Comparison of ENCODE assay signal across 12 mouse cellular contexts in the genomic region with DNA sequence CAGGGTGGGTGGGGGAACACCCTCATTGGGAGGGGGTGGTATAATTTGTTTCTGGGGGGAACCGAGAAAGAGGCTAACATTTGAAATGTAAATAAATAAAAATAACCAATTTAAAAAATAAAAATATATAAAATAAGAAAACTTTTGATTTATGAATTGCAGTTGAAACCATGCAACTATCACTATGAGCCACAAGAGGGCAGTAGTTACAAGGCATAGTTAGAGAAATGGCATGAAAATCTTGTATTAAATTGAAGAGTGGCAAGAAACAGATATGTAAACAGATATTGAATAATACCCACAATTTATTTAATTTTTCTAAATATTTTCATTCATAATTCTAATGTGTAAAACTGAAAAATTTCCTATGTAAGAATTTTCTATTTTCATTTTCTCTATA. TPM values are rescaled to one million over a fixed set of nuclear protein-coding genes. Genes with fewer than 3 reads are reported as not detected.
DNase-seq lines count a peak whose midpoint lies in the region; TF ChIP-seq lines count a peak whose summit lies in the region.
"Had no signal": no experiment of that assay in that cellular context is flagged by ENCODE, and none has a peak within 500 bp of the region (broad histone marks: within the 10 kb centered on the region; RNA-seq: fewer than 3 reads in every experiment).

No protein-coding gene starts in this region.

- TF ChIP-seq CTCF in brain, embryonic 14.5 days (IDR thresholded peaks at IDR 0.05; ENCODE audit: borderline replicate concordance, extremely low read depth, insufficient read depth, insufficient read length): 0 out of 2 replicates have a peak, but pooled peaks have one; percentile 18

- DNase-seq in kidney, adult 9 months: peak; percentile 10
- DNase-seq in kidney, adult 8-10 months: no peak
- peak; percentile 48 for DNase-seq in 416B (ENCODE audit: low read depth)
- DNase-seq in CD4-positive helper T cell, adult 2 months (ENCODE audit: low read depth, low spot score): peak; percentile 15
- DNase-seq in brain, embryonic 14.5 days (ENCODE audit: low read depth): peak; percentile 61
- DNase-seq in adrenal gland, adult 8-10 months: no peak
- DNase-seq in layer of hippocampus, postnatal 10 days (ENCODE audit: low spot score in 2 of 2): no peak
- DNase-seq: adrenal gland, postnatal 14 days; lung, postnatal 14 days had no signal

- no peak for TF ChIP-seq POLR2A in brain, embryonic 14.5 days (IDR thresholded peaks at IDR 0.05; ENCODE audit: borderline replicate concordance, extremely low read depth, insufficient read depth, insufficient read length, poor library complexity, severe bottlenecking)

RNA-seq across cellular contexts. Expression of gene Iqub, which starts 24.5 kb away (rescaled TPM):
- polyA plus RNA-seq in brain, embryonic 14.5 days (2012; rRNA removed): 0.82 and 1.4 TPM in 2 replicates
- under 1 TPM in 3 of 4 experiments, not detected in 1; 0.19 to 0.37 (median 0.28) TPM for total RNA-seq in adrenal gland, adult 8-10 months (2022)
- 1 to 10 TPM; 1.1 to 1.3 TPM for total RNA-seq in layer of hippocampus, postnatal 10 days (2021)
- total RNA-seq: hematopoietic stem cell, adult 5-6 weeks had no signal

RNA-seq across cellular contexts. Expression of gene Ndufa5, which starts 37.5 kb away (rescaled TPM):
- polyA plus RNA-seq in brain, embryonic 14.5 days (2012; rRNA removed): 20.1 and 36.1 TPM in 2 replicates
- total RNA-seq in adrenal gland, adult 8-10 months (2022): 100 to 1,000 TPM; 163 to 261 (median 198) TPM
- total RNA-seq in layer of hippocampus, postnatal 10 days (2021): 100 to 1,000 TPM; 311 to 320 TPM

RNA-seq across cellular contexts. Expression of gene Asb15, which starts 37.6 kb away (rescaled TPM):
- 0.01 and 0.03 TPM in 2 replicates for polyA plus RNA-seq in brain, embryonic 14.5 days (2012; rRNA removed)
- not detected for total RNA-seq in adrenal gland, adult 8-10 months (2022)
- not detected for total RNA-seq in layer of hippocampus, postnatal 10 days (2021)
- total RNA-seq: adrenal gland, postnatal 14 days; hematopoietic stem cell, adult 5-6 weeks had no signal
- polyA plus RNA-seq: embryonic facial prominence, embryonic 12.5 days; neural tube, embryonic 13.5 days had no signal

Comparison
In these comparisons a context has a peak if more than half of its experiments do, and no peak if none do; other contexts are left out.
1. DNase-seq: peak in kidney, adult 9 months (single experiment), 416B (single experiment), CD4-positive helper T cell, adult 2 months (single experiment) and brain, embryonic 14.5 days (single experiment); none in kidney, adult 8-10 months (0 of 2), adrenal gland, adult 8-10 months (single experiment) and layer of hippocampus, postnatal 10 days (0 of 2).